Mouse (Mus musculus): ENCODE results near the gene Mob3b.

The Mob3b gene

GRCm38 (mm10) chr4:35005068-35005769 lies 152.1 kb downstream of the Mob3b start:
- DNase-seq (ENCODE audit: low read depth, low spot score) = peak; percentile 27

- DNase-seq (ENCODE audit: low read depth, low spot score) = no peak
Observed at GRCm38 (mm10) chr4:35004473-35004872, 152.8 kb downstream of the Mob3b start.

GRCm38 (mm10) chr4:35003550-35004326 lies 153.5 kb downstream of the Mob3b start:
- DNase-seq (ENCODE audit: low read depth, low spot score) = no peak

GRCm38 (mm10) chr4:34996616-34997015 lies 160.7 kb downstream of the Mob3b start:
- DNase-seq (ENCODE audit: low read depth, low spot score) = no peak

DNA sequence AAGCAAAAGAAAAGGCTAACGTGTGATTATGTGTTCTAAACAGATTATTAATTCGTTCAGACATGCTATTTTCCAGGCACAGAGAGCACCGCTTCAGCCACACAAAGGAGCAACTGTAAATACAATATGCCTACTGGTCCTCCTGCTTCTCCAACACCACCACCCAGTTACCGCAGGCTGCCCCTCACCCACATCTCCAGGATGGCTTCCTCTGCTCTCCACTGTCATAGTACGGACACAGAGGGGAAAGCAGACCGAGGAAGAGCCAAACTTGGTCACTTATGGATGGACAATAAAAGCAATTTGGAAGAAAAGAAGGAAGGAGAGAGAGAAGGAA lies 163.7 kb downstream of the Mob3b start:
- DNase-seq (ENCODE audit: low read depth, low spot score) = no peak

- DNase-seq (ENCODE audit: low read depth, low spot score) = peak; percentile 50
Observed at GRCm38 (mm10) chr4:34992866-34993638, 164.2 kb downstream of the Mob3b start.

- DNase-seq (ENCODE audit: low read depth, low spot score) = no peak
Observed at GRCm38 (mm10) chr4:34991891-34992865, 165.1 kb downstream of the Mob3b start.

DNA sequence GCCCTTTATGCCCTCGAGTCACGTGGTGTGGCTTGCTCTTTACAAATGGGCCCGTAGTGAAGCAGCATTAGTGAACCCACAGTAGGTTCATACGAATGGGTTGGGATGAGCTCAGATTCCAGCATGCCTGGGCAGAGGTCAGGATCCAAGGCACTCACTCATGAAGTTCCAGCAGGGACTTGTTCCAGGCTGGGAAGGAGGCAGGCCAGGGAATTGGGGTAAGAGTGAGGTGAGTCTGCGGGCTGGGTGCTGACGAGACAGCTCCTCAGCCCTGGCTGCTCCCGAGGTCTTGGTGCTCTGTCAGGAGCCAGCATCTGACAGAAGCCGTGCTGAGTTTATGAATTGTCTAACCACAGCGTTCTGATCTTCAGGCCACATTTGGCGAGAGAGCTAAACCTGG lies 166.2 kb downstream of the Mob3b start:
- DNase-seq (ENCODE audit: low read depth, low spot score) = no peak

GRCm38 (mm10) chr4:34990659-34991058 lies 166.6 kb downstream of the Mob3b start:
- DNase-seq (ENCODE audit: low read depth, low spot score) = no peak

DNA sequence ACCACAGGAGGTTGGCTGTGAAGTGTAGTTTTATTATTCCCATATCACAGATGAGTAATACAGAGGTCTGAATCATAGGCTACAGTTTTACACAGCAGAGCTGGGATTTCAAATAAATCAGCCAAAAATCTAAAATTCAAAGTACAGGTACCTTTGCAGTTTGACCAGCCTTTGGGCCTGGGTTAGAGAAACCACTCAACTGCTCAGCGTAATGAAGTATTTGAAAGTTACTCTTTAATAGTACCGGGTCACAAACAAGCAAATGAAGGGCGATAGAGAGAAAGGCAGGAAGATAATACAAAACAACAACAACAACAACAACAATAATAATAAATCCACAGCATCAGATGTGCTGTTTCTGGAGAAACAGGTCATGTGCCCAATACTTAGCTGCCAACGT lies 169.7 kb downstream of the Mob3b start:
- DNase-seq (ENCODE audit: low read depth, low spot score) = no peak

GRCm38 (mm10) chr4:34987109-34987508 lies 170.2 kb downstream of the Mob3b start:
- DNase-seq (ENCODE audit: low read depth, low spot score) = no peak

DNA sequence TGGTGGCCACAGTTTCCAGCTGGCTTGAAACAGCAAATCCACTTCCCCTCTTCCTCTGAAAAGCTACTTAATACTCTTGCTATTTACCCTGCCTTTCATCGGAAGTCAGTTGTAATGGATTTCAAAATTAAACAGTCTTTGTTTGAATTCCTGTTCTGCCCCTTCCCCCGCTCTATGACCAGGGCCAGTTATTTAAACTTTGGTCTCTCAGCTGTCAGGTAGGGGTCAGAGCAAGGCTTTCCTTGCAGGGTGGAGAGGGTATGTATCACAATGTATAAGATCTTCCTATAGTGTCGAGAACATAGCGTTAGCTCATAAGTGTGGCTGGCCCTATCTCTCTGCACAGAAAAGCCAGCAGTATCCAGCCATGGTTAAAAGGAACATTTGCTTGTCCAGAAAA lies 170.6 kb downstream of the Mob3b start:
- DNase-seq (ENCODE audit: low read depth, low spot score) = no peak

GRCm38 (mm10) chr4:34984377-34984776 lies 172.9 kb downstream of the Mob3b start:
- no peak for DNase-seq (ENCODE audit: low read depth, low spot score)

- no peak for DNase-seq (ENCODE audit: low read depth, low spot score)
Observed at GRCm38 (mm10) chr4:34983511-34983910, 173.8 kb downstream of the Mob3b start.

- no peak for DNase-seq (ENCODE audit: low read depth, low spot score)
Observed at GRCm38 (mm10) chr4:34981301-34982172, 175.7 kb downstream of the Mob3b start.

GRCm38 (mm10) chr4:34980461-34981039 lies 176.7 kb downstream of the Mob3b start:
- no peak for DNase-seq (ENCODE audit: low read depth, low spot score)

DNA sequence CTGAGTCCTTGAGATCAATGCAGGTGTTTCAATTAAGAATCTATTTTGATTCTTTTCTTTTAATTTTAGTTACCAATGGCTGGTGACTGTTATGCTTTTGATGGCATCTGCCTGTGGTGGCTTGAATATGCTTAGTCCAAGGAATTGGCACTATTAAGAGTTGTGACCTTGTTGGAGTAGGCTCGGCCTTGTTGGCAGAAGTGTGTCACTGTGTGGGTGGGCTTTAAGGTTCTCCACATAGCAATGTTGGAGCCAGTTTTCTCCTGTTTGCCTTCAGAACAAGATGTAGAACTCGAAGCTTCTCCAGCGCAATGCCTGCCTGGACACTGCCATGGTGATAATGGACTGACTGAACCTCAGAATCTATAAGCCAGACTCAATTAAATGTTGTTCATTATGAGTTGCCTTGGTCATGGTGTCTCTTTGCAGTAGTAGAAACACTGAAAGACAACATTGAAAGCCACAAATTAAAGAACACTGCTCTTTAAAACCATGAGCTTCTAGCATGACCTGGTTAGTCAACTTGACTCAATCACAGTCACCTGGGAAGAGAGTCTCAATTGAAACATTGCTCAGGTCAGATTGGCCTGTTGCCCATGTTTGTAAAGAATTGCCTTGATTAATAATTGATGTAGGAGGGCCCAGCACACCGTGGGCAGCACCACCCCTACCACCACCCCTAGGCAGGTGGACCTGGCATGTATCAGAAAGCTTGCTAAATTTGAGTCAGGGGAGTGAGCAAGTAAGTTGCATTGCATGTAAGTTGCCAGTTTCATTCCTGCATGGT lies 180.2 kb downstream of the Mob3b start:
- no peak for DNase-seq (ENCODE audit: low read depth, low spot score)

DNA sequence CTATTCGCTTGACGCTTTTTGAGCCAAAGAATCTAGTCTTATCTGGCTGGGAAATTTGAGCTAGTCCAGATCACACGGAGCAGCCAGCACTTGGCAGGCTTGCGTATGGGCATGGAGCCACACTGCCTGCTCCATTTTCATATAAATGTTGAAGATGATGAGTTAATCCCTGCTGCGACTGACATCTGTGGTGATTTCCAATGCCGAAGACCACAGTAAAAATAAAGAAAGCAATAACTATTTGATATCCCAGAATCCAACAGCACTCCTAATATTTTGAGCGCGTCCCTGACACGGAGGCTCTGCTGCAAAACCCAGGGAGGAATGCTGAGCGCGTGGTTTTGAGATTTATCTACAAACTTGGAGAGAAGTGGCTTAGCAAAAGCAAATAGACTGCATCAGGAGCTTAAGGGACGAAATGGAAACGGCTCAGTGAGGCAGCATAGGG lies 180.9 kb downstream of the Mob3b start:
- DNase-seq (ENCODE audit: low read depth, low spot score) = no peak

GRCm38 (mm10) chr4:34974795-34975194 lies 182.5 kb downstream of the Mob3b start:
- DNase-seq (ENCODE audit: low read depth, low spot score) = no peak

Measured in forelimb bud, embryonic 11.5 days (tissue).